Mouse (Mus musculus): ENCODE measurements around the gene Dmc1. TPM values are rescaled to one million over a fixed set of nuclear protein-coding genes. Genes with fewer than 3 reads are reported as not detected.

Dmc1 gene
- polyA plus RNA-seq, 1 experiment from 2014 or later, result 3.8 TPM

DNA sequence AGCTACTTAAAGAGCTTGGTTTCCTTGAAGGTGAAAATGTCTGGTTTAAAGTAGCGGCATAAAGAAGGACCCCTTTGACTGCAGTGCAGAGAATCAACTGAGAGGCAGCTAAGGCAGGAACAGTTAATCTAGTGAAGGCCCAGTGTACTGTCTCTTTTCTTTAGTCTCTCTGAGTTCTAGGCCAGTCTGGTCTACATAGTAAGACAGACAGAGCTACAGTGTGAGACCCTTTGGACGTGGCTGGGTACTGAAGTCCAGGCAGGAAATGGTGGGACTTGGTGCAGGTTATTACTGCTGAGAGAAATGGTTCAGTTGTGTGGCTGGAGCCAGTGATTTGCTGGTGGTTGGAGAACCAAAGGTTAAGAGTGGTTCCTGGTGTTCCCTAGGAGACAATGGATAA lies 56.7 kb downstream of the Dmc1 start:
- WGBS, result 94% methylated on average over 2 of the region's 2 CpGs
- no peak for ATAC-seq (ENCODE audit: insufficient number of reproducible peaks, insufficient read depth, low FRiP score, low read depth)

DNA sequence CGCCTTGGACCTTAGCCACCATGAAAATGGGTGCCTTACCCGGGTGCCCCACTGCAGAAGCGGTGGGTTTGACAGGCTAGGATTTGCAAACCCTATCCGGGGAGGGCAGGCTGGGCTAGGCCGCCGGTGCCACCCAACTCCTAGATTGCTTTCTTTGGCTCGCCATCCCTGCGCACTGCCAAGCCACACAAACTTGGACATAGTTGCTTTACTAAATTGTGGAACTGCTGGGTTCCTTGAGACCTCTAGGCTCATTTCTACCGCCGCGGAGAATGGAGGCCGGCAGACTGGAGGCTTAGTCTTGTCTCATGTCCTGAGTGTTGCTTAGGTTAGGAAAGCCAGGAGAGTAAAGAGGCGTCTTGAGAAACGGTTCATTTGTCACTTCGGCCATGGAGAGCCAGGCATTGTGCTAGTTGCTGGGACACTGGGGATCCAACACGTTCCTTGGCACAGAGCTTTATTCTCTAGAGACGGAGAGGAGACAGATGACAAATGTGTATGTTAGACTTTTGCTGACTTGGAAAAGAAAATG lies 57.6 kb downstream of the Dmc1 start:
- Histone ChIP-seq H3K27me3 (ENCODE audit: control insufficient read depth, insufficient read depth, low read length) (no peaks in the 10 kb centered on the region), H3K4me3 (ENCODE audit: low read depth, low read length) (peak overlapping the region; percentile 95), H3K9me3 (ENCODE audit: control insufficient read depth, low read depth, low read length) (no peaks in the 10 kb centered on the region), H3K36me3 (ENCODE audit: control insufficient read depth, insufficient read depth, low read length) (peaks cover 20% of the 10 kb centered on the region), H3K27ac (ENCODE audit: low read length) (peak overlapping the region; percentile 97), H3K9ac (replicated peaks; ENCODE audit: low read depth, low read length) (peak overlapping the region; percentile 43), H3K4me2 (replicated peaks; ENCODE audit: low read depth, low read length) (peak overlapping the region; percentile 62), H3K4me1 (ENCODE audit: control insufficient read depth, insufficient read depth, low read length) (peaks cover 16% of the 10 kb centered on the region)
- no peak for ATAC-seq (ENCODE audit: insufficient number of reproducible peaks, insufficient read depth, low FRiP score, low read depth)
- 76% methylated on average over 17 of the region's 17 CpGs for WGBS

More for the DNA sequence above, 56.7 kb downstream of the Dmc1 start:
- H3K27ac ChIP-seq (ENCODE audit: low read length), result no peak overlapping the region
- no peaks in the 10 kb centered on the region for H3K9me3 ChIP-seq (ENCODE audit: control insufficient read depth, low read depth, low read length)
- H3K4me2 ChIP-seq (replicated peaks; ENCODE audit: low read depth, low read length), result no peak overlapping the region
- H3K27me3 ChIP-seq (ENCODE audit: control insufficient read depth, insufficient read depth, low read length), result no peaks in the 10 kb centered on the region
- H3K9ac ChIP-seq (replicated peaks; ENCODE audit: low read depth, low read length), result no peak overlapping the region
- H3K4me3 ChIP-seq (ENCODE audit: low read depth, low read length), result no peak overlapping the region
- H3K36me3 ChIP-seq (ENCODE audit: control insufficient read depth, insufficient read depth, low read length), result peaks cover 12% of the 10 kb centered on the region
- peaks cover 16% of the 10 kb centered on the region for H3K4me1 ChIP-seq (ENCODE audit: control insufficient read depth, insufficient read depth, low read length)

DNA sequence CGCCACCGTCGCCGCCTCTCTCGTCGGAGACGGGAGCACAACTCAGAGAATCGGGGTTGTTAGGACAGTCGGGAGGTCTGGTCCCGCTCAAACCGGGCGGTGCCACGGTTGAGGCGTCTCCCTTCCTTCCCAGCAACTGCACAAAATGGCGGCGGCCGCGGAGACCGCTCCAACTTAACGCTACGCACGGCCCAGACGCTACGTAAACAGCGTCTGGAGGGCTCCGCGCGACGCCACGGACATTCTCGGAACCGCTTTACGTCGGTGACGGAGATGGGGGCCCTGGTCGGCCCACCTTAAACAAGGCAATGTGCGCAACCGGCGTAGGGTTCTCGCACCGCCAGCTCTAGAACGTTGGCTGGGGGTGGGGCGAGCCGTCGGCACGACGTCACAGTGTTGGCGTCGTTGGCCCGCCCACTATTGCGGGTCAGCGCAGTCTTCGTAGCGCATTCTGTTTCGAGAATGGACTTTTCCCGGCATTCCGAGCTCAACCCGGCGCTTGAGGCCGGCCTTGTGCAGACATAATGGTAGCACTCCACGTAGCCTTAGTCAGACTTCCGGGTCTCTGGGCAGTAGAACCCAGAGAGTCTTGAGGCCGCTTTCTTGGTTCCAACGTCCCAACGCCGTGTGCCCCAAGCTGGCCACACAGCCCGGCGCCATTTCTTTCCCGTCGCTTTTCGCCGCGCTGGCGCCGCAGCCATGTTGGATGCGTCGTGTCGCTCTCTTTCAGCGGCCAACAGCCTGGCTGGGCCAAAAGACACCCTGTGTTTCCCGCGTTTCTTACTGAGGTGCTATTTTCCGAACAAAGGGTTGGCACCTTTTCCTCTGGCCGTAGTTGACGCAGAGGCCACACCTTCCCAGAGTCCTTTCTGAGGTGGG lies 58.3 kb downstream of the Dmc1 start, which contains the start of gene Ddx17:
Ddx17 (minus strand) TSS at position 332 of the 879 bp plus-strand sequence.
- no peaks in the 10 kb centered on the region for H3K9me3 ChIP-seq (ENCODE audit: control insufficient read depth, low read depth, low read length)
- H3K36me3 ChIP-seq (ENCODE audit: control insufficient read depth, insufficient read depth, low read length), result peaks cover 27% of the 10 kb centered on the region
- H3K9ac ChIP-seq (replicated peaks; ENCODE audit: low read depth, low read length), result peak within 1 kb of the TSS; percentile 97
- no peaks in the 10 kb centered on the region for H3K27me3 ChIP-seq (ENCODE audit: control insufficient read depth, insufficient read depth, low read length)
- 1% methylated on average over 84 of the region's 84 CpGs for WGBS
- peaks cover 16% of the 10 kb centered on the region for H3K4me1 ChIP-seq (ENCODE audit: control insufficient read depth, insufficient read depth, low read length)
- H3K27ac ChIP-seq (ENCODE audit: low read length), result peak within 1 kb of the TSS; percentile 99
- peak; percentile 98 for ATAC-seq (ENCODE audit: insufficient number of reproducible peaks, insufficient read depth, low FRiP score, low read depth)
- H3K4me2 ChIP-seq (replicated peaks; ENCODE audit: low read depth, low read length), result peak within 1 kb of the TSS; percentile 80
- peak within 1 kb of the TSS; percentile 95 for H3K4me3 ChIP-seq (ENCODE audit: low read depth, low read length)

DNA sequence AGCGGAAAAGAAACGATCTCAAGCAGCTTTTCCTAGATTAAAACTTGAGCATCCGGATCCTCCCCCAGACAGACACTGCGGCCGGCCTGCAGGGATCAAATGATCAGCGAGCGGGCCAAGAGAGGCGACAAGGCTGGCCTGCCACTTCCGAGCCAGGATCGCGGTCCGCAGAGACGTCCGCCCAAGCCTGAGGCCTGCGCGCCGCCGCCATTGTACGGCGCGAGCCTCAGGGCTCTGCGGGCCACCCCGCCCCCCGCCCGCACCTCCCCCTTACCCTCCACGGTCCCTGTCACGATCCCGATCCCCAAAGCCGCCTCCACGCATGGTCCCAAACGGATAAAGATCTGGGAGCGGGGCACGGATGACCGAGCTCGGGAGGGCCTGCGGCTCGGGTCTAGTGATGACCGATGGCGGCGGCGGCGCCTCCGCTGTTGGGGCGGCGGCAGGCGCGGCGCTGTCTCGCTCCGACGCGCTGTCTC lies 58.9 kb downstream of the Dmc1 start:
- peak; percentile 43; the same call in 1 of the 2 replicates for ATAC-seq (ENCODE audit: insufficient number of reproducible peaks, insufficient read depth, low FRiP score, low read depth)
- peaks cover 16% of the 10 kb centered on the region for H3K4me1 ChIP-seq (ENCODE audit: control insufficient read depth, insufficient read depth, low read length)

DNA sequence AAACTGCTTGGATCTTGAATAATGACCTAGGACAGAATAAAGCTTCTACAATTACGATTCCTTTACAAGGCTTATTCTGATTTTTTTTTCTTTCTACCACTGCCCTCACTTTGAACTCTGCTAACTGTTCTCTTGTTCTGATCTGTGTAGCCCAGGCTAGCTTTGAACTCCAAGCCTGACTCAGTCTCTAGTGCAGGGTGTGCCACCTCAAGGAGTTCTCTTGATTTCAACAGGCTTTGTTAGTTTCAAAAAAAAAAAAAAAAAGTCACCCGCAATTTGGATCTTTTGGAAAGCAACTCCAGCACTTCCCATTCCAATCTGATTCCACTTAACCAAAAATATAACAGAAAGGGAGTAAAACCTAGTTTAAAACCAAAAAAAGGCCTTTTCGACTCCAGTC lies 59.4 kb downstream of the Dmc1 start:
- Histone ChIP-seq H3K9me3 (ENCODE audit: control insufficient read depth, low read depth, low read length) (no peaks in the 10 kb centered on the region), H3K27me3 (ENCODE audit: control insufficient read depth, insufficient read depth, low read length) (no peaks in the 10 kb centered on the region), H3K36me3 (ENCODE audit: control insufficient read depth, insufficient read depth, low read length) (peaks cover 36% of the 10 kb centered on the region), H3K4me2 (replicated peaks; ENCODE audit: low read depth, low read length) (peak overlapping the region; percentile 80), H3K9ac (replicated peaks; ENCODE audit: low read depth, low read length) (peak overlapping the region; percentile 97), H3K4me1 (ENCODE audit: control insufficient read depth, insufficient read depth, low read length) (peaks cover 16% of the 10 kb centered on the region), H3K27ac (ENCODE audit: low read length) (peak overlapping the region; percentile 99), H3K4me3 (ENCODE audit: low read depth, low read length) (peak overlapping the region; percentile 95)
- 2% methylated on average over 3 of the region's 3 CpGs for WGBS
- ATAC-seq (ENCODE audit: insufficient number of reproducible peaks, insufficient read depth, low FRiP score, low read depth), result no peak

More for the DNA sequence above, 58.9 kb downstream of the Dmc1 start:
- Histone ChIP-seq H3K4me2 (replicated peaks; ENCODE audit: low read depth, low read length) (peak overlapping the region; percentile 80), H3K27me3 (ENCODE audit: control insufficient read depth, insufficient read depth, low read length) (no peaks in the 10 kb centered on the region), H3K9ac (replicated peaks; ENCODE audit: low read depth, low read length) (peak overlapping the region; percentile 97), H3K27ac (ENCODE audit: low read length) (peak overlapping the region; percentile 99), H3K9me3 (ENCODE audit: control insufficient read depth, low read depth, low read length) (no peaks in the 10 kb centered on the region), H3K4me3 (ENCODE audit: low read depth, low read length) (peak overlapping the region; percentile 95), H3K36me3 (ENCODE audit: control insufficient read depth, insufficient read depth, low read length) (peaks cover 32% of the 10 kb centered on the region)
- under 1% methylated on average over 50 of the region's 52 CpGs for WGBS

DNA sequence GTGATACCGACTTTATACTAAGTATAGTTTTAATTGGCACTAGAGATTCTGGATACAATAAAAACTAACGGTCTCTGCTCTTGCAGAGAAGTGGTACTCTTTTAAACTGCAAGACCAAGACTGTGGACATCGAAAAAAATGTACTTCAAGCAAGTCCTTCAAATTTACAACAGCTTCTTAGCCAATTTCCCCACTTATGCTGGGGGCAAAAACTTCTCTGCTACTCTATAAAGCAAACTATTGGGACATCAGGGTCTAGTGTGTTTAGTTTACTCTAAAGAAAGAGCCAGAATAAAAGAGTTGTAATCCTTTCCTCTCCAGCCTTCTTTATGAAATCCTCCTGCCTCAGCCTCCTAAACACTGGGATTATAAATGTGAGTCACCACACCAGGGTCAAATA lies 60.9 kb downstream of the Dmc1 start:
- H3K9ac ChIP-seq (replicated peaks; ENCODE audit: low read depth, low read length), result no peak overlapping the region
- 94% methylated on average over 3 of the region's 3 CpGs for WGBS
- no peak overlapping the region; the same call in 1 of the 2 replicates for H3K4me3 ChIP-seq (ENCODE audit: low read depth, low read length)
- H3K36me3 ChIP-seq (ENCODE audit: control insufficient read depth, insufficient read depth, low read length), result peaks cover 51% of the 10 kb centered on the region
- ATAC-seq (ENCODE audit: insufficient number of reproducible peaks, insufficient read depth, low FRiP score, low read depth), result no peak
- no peaks in the 10 kb centered on the region for H3K9me3 ChIP-seq (ENCODE audit: control insufficient read depth, low read depth, low read length)
- no peak overlapping the region for H3K27ac ChIP-seq (ENCODE audit: low read length)
- H3K4me1 ChIP-seq (ENCODE audit: control insufficient read depth, insufficient read depth, low read length), result peaks cover 16% of the 10 kb centered on the region
- peak overlapping the region; percentile 80; the same call in 1 of the 2 replicates for H3K4me2 ChIP-seq (replicated peaks; ENCODE audit: low read depth, low read length)
- no peaks in the 10 kb centered on the region for H3K27me3 ChIP-seq (ENCODE audit: control insufficient read depth, insufficient read depth, low read length)

- Histone ChIP-seq H3K4me2 (replicated peaks; ENCODE audit: low read depth, low read length) (no peak overlapping the region), H3K27me3 (ENCODE audit: control insufficient read depth, insufficient read depth, low read length) (no peaks in the 10 kb centered on the region), H3K4me1 (ENCODE audit: control insufficient read depth, insufficient read depth, low read length) (no peaks in the 10 kb centered on the region), H3K27ac (ENCODE audit: low read length) (no peak overlapping the region), H3K9ac (replicated peaks; ENCODE audit: low read depth, low read length) (no peak overlapping the region), H3K4me3 (ENCODE audit: low read depth, low read length) (no peak overlapping the region), H3K36me3 (ENCODE audit: control insufficient read depth, insufficient read depth, low read length) (peaks cover 98% of the 10 kb centered on the region), H3K9me3 (ENCODE audit: control insufficient read depth, low read depth, low read length) (no peaks in the 10 kb centered on the region)
- 87% methylated on average over 3 of the region's 3 CpGs for whole genome bisulfite sequencing
- ATAC-seq (ENCODE audit: insufficient number of reproducible peaks, insufficient read depth, low FRiP score, low read depth), result no peak
Observed at GRCm38 (mm10) chr15:79533796-79534195, 71.1 kb downstream of the Dmc1 start.

- Histone ChIP-seq H3K4me1 (ENCODE audit: control insufficient read depth, insufficient read depth, low read length) (no peaks in the 10 kb centered on the region), H3K36me3 (ENCODE audit: control insufficient read depth, insufficient read depth, low read length) (peaks cover 92% of the 10 kb centered on the region), H3K9me3 (ENCODE audit: control insufficient read depth, low read depth, low read length) (no peaks in the 10 kb centered on the region), H3K4me3 (ENCODE audit: low read depth, low read length) (no peak overlapping the region), H3K4me2 (replicated peaks; ENCODE audit: low read depth, low read length) (no peak overlapping the region), H3K9ac (replicated peaks; ENCODE audit: low read depth, low read length) (no peak overlapping the region), H3K27ac (ENCODE audit: low read length) (no peak overlapping the region), H3K27me3 (ENCODE audit: control insufficient read depth, insufficient read depth, low read length) (no peaks in the 10 kb centered on the region)
- peak; percentile 58; the same call in 1 of the 2 replicates for ATAC-seq (ENCODE audit: insufficient number of reproducible peaks, insufficient read depth, low FRiP score, low read depth)
- 77% methylated on average over 7 of the region's 7 CpGs for WGBS
Observed at GRCm38 (mm10) chr15:79529935-79530334, 75.0 kb downstream of the Dmc1 start.

Data from stomach, embryonic 14.5 days (tissue).